Mouse (Mus musculus): ENCODE results near the gene Acot12. TPM values are rescaled to one million over a fixed set of nuclear protein-coding genes. Genes with fewer than 3 reads are reported as not detected.

Gene Acot12
- total RNA-seq, 2 experiments from 2014 or later = not detected

- DNase-seq = peak; percentile 59
These were observed 84.8 kb downstream of the Acot12 start for GRCm38 (mm10) chr13:91826066-91826465.

- DNase-seq = no peak
These were observed 86.6 kb downstream of the Acot12 start for GRCm38 (mm10) chr13:91827876-91828275.

Small RNA genes lying within 50 kb of the gene (microRNA-seq; reads per million reads assigned to microRNA genes)
- gene Gm27656 (ENCODE audit: borderline replicate concordance in 2 of 2) = 0 reads per million in 2 experiments

Other genes with a start within 250 kb of the Acot12 start
- gene Zcchc9, start 66.2 kb downstream of the Acot12 start, total RNA-seq (2021) = 10 to 100 TPM; 11.9 to 13.3 TPM
- gene Ckmt2, start 135.4 kb downstream of the Acot12 start, total RNA-seq (2021) = 1,000 to 10,000 TPM; 1,499 to 1,709 TPM